Mouse (Mus musculus) forebrain, postnatal 0 days (tissue): ENCODE measurements at regions not wholly inside any gene's neighbourhood (a gene's known extent, or its start where the extent isn't known, plus 50 kb on each side); places are given as distances from the start of the nearest gene placed in this dataset.
A peak's percentile ranks its signal among the peaks of the same experiment; 100 is the strongest.

Experiments used
- ATAC-seq: fragments of 200-750 bp; cut with Nextera tagmentation; 2 replicates; pipeline ENCODE4 v1.8.0; 2017; ENCODE audit warnings: mild to moderate bottlenecking, moderate library complexity
- DNase-seq: peaks from one replicate; pipeline ENCODE4 v3.0.0-alpha.2; 2015
- H3K27ac ChIP-seq: fragments of 300-500 bp; sonication (generic); 2 replicates; pipeline ENCODE4 v1.5.1; 2014; ENCODE audit warnings: low read depth, mild to moderate bottlenecking, antibody characterized with exemption, low read length, moderate library complexity, mixed read lengths
- H3K27me3 ChIP-seq: fragments of 300-500 bp; sonication (generic); 2 replicates; pipeline ENCODE4 v1.6.1; 2014; ENCODE audit warnings: mild to moderate bottlenecking, low read length, mixed read lengths; ENCODE audit not compliant: insufficient read depth
- H3K36me3 ChIP-seq: fragments of 300-500 bp; sonication (generic); 2 replicates; pipeline ENCODE4 v1.6.1; 2014; ENCODE audit warnings: mild to moderate bottlenecking, moderate library complexity; ENCODE audit not compliant: insufficient read depth
- H3K4me1 ChIP-seq: fragments of 300-500 bp; sonication (generic); 2 replicates; pipeline ENCODE4 v1.6.1; 2014; ENCODE audit warnings: antibody characterized with exemption; ENCODE audit not compliant: insufficient read depth
- H3K4me2 ChIP-seq: fragments of 300-500 bp; sonication (generic); 2 replicates; pipeline ENCODE4 v1.6.1; 2014; ENCODE audit warnings: low read depth, mild to moderate bottlenecking, moderate library complexity
- H3K4me3 ChIP-seq: fragments of 300-500 bp; sonication (generic); 2 replicates; pipeline ENCODE4 v1.5.1; 2014; ENCODE audit warnings: low read depth, low read length, mixed read lengths
- H3K9ac ChIP-seq: fragments of 300-500 bp; sonication (generic); 2 replicates; pipeline ENCODE4 v1.6.1; 2014; ENCODE audit warnings: mild to moderate bottlenecking
- H3K9me3 ChIP-seq: fragments of 300-500 bp; sonication (generic); 2 replicates; pipeline ENCODE4 v1.6.1; 2016; ENCODE audit warnings: low read length
- CTCF ChIP-seq: sonication (generic); IDR thresholded peaks from 2 replicates; pipeline ENCODE4 v1.5.1; 2016; ENCODE audit warnings: antibody characterized with exemption, control low read depth, low read depth
- WGBS: fragments of 180-500 bp; shearing (Covaris S2); extraction: QIAGEN DNeasy Blood & Tissue Kit; methylation state at CpG from one replicate; pipeline ENCODE4 v1.1.7; 2014; 5-methylcytosine and 5-hydroxymethylcytosine counted together

GRCm38 (mm10) chr9:34143131-34143795 lies 342.4 kb upstream of the Kirrel3 start:
- Histone ChIP-seq H3K27ac (no peak overlapping the region), H3K4me3 (no peak overlapping the region), H3K36me3 (no peaks in the 10 kb centered on the region), H3K9me3 (no peaks in the 10 kb centered on the region), H3K27me3 (no peaks in the 10 kb centered on the region), H3K4me2 (no peak overlapping the region), H3K4me1 (no peaks in the 10 kb centered on the region), H3K9ac (no peak overlapping the region)
- peak; percentile 24 for DNase-seq
- TF ChIP-seq CTCF: no peak
- WGBS: 50% methylated on average over 4 of the region's 4 CpGs
- ATAC-seq: no peak

GRCm38 (mm10) chr9:34155240-34156019 lies 330.3 kb upstream of the Kirrel3 start:
- DNase-seq: no peak
- H3K27ac ChIP-seq: no peak overlapping the region
- ATAC-seq: no peak
- H3K9me3 ChIP-seq: no peaks in the 10 kb centered on the region
- H3K36me3 ChIP-seq: no peaks in the 10 kb centered on the region
- WGBS: 50% methylated on average over 11 of the region's 11 CpGs
- H3K4me1 ChIP-seq: no peaks in the 10 kb centered on the region
- TF ChIP-seq CTCF: no peak
- no peaks in the 10 kb centered on the region for H3K27me3 ChIP-seq
- H3K9ac ChIP-seq: no peak overlapping the region
- no peak overlapping the region for H3K4me2 ChIP-seq
- no peak overlapping the region for H3K4me3 ChIP-seq

- Histone ChIP-seq H3K4me2 (no peak overlapping the region), H3K9me3 (no peaks in the 10 kb centered on the region), H3K27ac (no peak overlapping the region), H3K27me3 (no peaks in the 10 kb centered on the region), H3K4me3 (no peak overlapping the region), H3K9ac (no peak overlapping the region), H3K4me1 (no peaks in the 10 kb centered on the region), H3K36me3 (no peaks in the 10 kb centered on the region)
- ATAC-seq (no peak), DNase-seq (peak; percentile 30)
- TF ChIP-seq CTCF: no peak
- 32% methylated on average over 3 of the region's 3 CpGs for WGBS
These were observed 329.1 kb upstream of the Kirrel3 start for GRCm38 (mm10) chr9:34156581-34156980.

GRCm38 (mm10) chr9:34161119-34161518 lies 324.6 kb upstream of the Kirrel3 start:
- TF ChIP-seq CTCF: no peak
- Histone ChIP-seq H3K4me3 (no peak overlapping the region), H3K4me2 (no peak overlapping the region), H3K27ac (no peak overlapping the region), H3K9ac (no peak overlapping the region), H3K27me3 (no peaks in the 10 kb centered on the region), H3K9me3 (no peaks in the 10 kb centered on the region), H3K36me3 (no peaks in the 10 kb centered on the region), H3K4me1 (no peaks in the 10 kb centered on the region)
- ATAC-seq: no peak
- 37% methylated on average over 3 of the region's 3 CpGs for WGBS
- no peak for DNase-seq

- no peak for DNase-seq
- Histone ChIP-seq H3K4me2 (no peak overlapping the region), H3K4me1 (no peaks in the 10 kb centered on the region), H3K27me3 (no peaks in the 10 kb centered on the region), H3K4me3 (no peak overlapping the region), H3K36me3 (no peaks in the 10 kb centered on the region), H3K9ac (no peak overlapping the region), H3K9me3 (no peaks in the 10 kb centered on the region), H3K27ac (no peak overlapping the region)
- TF ChIP-seq CTCF: no peak
- no peak for ATAC-seq
- 84% methylated on average over 4 of the region's 4 CpGs for WGBS
These were observed 299.4 kb upstream of the Kirrel3 start for GRCm38 (mm10) chr9:34186314-34186713.

- H3K27ac ChIP-seq: no peak overlapping the region
- no peak for ATAC-seq
- H3K4me2 ChIP-seq: no peak overlapping the region
- H3K4me1 ChIP-seq: no peaks in the 10 kb centered on the region
- H3K9me3 ChIP-seq: no peaks in the 10 kb centered on the region
- no peak for TF ChIP-seq CTCF
- no peak overlapping the region for H3K9ac ChIP-seq
- no peak for DNase-seq
- no peak overlapping the region for H3K4me3 ChIP-seq
- H3K27me3 ChIP-seq: no peaks in the 10 kb centered on the region
- no peaks in the 10 kb centered on the region for H3K36me3 ChIP-seq
These were observed 293.2 kb upstream of the Kirrel3 start for GRCm38 (mm10) chr9:34192542-34192941.

- DNase-seq: peak; percentile 16
These were observed 283.4 kb upstream of the Kirrel3 start for GRCm38 (mm10) chr9:34202122-34202941.

More at GRCm38 (mm10) chr9:34202122-34202941, 283.4 kb upstream of the Kirrel3 start:
- H3K4me3 ChIP-seq: no peak overlapping the region
- H3K4me1 ChIP-seq: peaks cover 5% of the 10 kb centered on the region
- no peaks in the 10 kb centered on the region for H3K9me3 ChIP-seq
- H3K9ac ChIP-seq: no peak overlapping the region
- H3K27ac ChIP-seq: no peak overlapping the region
- H3K27me3 ChIP-seq: no peaks in the 10 kb centered on the region
- H3K36me3 ChIP-seq: no peaks in the 10 kb centered on the region
- TF ChIP-seq CTCF: no peak
- peak overlapping the region; percentile 27 for H3K4me2 ChIP-seq
- no peak for ATAC-seq
- 32% methylated on average over 13 of the region's 13 CpGs for WGBS
